Mouse (Mus musculus): ENCODE results near the gene Tubd1.

- TF ChIP-seq POLR2A (IDR thresholded peaks at IDR 0.05; ENCODE audit: borderline replicate concordance, low read depth, low read length) (no peak), CTCF (IDR thresholded peaks at IDR 0.05; ENCODE audit: low read depth, low read length) (no peak)
Observed at GRCm38 (mm10) chr11:86591931-86592616, 47.3 kb downstream of the Tubd1 start.

Measured in bone marrow macrophage, adult 2 months (primary cell).